Mouse (Mus musculus): Measurements from ENCODE around the gene Map6. TPM values are rescaled to one million over a fixed set of nuclear protein-coding genes. Genes with fewer than 3 reads are reported as not detected.

The Map6 gene
- polyA plus RNA-seq, 1 experiment from 2014 or later: 155 TPM

Other genes with a start within 250 kb of the Map6 start
- 16.8 and 18.2 TPM in 2 replicates for gene Uvrag, start 126.3 kb upstream of the Map6 start, polyA plus RNA-seq (2015; fragmentation: Nextera tagmentation; extraction: Ambion mirVana)
- 21.4 and 22.0 TPM in 2 replicates for gene Dgat2, start 84.7 kb upstream of the Map6 start, polyA plus RNA-seq (2015; fragmentation: Nextera tagmentation; extraction: Ambion mirVana)
- gene Mogat2, start 28.8 kb upstream of the Map6 start, polyA plus RNA-seq (2015; fragmentation: Nextera tagmentation; extraction: Ambion mirVana): 1.3 and 1.9 TPM in 2 replicates
- gene Serpinh1, start 85.8 kb downstream of the Map6 start, polyA plus RNA-seq (2015; fragmentation: Nextera tagmentation; extraction: Ambion mirVana): 235 and 259 TPM in 2 replicates
- gene Gdpd5, start 114.0 kb downstream of the Map6 start, polyA plus RNA-seq (2015; fragmentation: Nextera tagmentation; extraction: Ambion mirVana): 51.8 and 53.3 TPM in 2 replicates
- 7.1 and 7.5 TPM in 2 replicates for gene Klhl35, start 198.6 kb downstream of the Map6 start, polyA plus RNA-seq (2015; fragmentation: Nextera tagmentation; extraction: Ambion mirVana)
- 382 and 405 TPM in 2 replicates for gene Rps3, start 216.3 kb downstream of the Map6 start, polyA plus RNA-seq (2015; fragmentation: Nextera tagmentation; extraction: Ambion mirVana)

Measured in midbrain, embryonic 15.5 days (tissue).